Mouse (Mus musculus) telencephalon, adult 2 months (tissue): Measurements from ENCODE around the gene Copz2.
A peak's percentile ranks its signal among the peaks of the same experiment; 100 is the strongest.
"Not testable (repeated sequence)": the region's sequence is repeated elsewhere in the genome, so short reads cannot be mapped to it uniquely, and the experiment has no call there.

Experiments
- DNase-seq: peaks from one replicate; pipeline ENCODE4 v3.0.0-alpha.2; 2011; ENCODE audit warnings: low read depth, low spot score

The Copz2 gene

GRCm38 (mm10) chr11:96849681-96850467 lies at the start of gene Copz2:
Gene Copz2 (plus strand): TSS chr11:96849870.
- no peak for DNase-seq

DNA sequence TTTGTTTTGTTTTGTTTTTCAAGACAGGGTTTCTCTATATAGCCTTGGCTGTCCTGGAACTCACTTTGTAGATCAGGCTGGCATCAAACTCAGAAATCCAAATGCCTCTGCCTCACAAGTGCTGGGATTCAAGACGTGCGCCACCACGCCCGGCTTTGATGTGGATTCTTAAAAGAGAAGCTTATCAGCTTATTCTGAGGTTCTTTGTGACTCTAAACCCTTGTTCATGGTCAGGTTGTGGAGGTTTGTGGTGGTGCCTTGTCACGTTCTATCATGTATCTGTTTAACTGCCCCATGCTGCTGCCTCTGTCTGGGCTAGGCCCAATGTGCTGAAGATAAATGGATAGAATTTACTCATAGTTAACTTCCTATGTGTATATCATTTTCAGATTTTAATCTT lies 44.1 kb upstream of the Copz2 start:
- no peak for DNase-seq

- DNase-seq, result no peak
These were observed 41.6 kb upstream of the Copz2 start for GRCm38 (mm10) chr11:96808066-96808465.

DNA sequence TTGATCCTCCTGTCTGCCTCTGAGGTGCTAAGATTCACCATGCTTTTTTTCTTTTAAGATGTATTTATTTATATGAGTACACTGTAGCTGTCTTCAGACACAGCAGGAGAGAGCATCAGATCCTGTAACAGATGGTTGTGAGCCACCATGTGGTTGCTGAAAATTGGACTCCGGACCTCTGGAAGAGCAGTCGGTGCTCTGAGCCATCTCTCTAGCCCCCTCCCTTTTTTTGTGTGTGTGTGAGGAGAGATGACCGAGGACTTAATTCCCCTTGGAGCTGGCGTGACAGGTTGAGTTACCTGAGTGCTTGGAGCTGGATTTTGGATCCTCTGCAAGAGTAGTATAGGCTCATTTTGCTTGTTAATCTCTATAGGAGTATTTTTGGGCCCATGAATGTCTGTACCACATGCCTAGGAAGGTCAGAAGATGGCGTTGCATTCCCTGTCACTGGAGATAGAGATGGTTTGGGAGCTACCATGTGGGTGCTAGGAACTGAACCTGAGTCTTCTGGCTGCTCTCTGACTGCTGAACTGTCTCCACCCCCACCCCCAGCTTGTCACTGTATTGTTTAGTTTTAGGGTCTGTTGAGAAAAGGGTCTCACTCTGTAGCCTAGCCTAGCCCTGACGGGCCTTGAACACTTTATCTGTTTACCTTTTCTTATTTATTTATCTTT lies 40.0 kb upstream of the Copz2 start:
- no peak for DNase-seq

DNA sequence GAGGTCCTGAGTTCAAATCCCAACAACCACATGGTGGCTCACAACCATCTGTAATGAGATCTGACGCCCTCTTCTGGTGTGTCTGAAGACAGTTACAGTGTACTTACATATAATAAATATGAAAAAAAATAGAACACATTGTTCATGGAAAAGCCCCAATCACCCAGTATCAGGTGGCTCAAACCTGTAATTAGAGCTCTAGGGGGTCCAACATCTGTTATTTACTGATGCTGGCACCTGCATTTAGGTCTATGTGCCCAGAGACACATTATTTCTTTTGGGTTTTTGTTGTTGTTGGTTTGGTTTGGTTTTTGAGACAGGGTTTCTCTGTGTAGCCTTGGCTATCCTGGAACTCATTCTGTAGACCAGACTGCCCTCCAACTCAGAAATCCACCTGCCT lies 38.5 kb upstream of the Copz2 start:
- not testable (repeated sequence) for DNase-seq

DNA sequence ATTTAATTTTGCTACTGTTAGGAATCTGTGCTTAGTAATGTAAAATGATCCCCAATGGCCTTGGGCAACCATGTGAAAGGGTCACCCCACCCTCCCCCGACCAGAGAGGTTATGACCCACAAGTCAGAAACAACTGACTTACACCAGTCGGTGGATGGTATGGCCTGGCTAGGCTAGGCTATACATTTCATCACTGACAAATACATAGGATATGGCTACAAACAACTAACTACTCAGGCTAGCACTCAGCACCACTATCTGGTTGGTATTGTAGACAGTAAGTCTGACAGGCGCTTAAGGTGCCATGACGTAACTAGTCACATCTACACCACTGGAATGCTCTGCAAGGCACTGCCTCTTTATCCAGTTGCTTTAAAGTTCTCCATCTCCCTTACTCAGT lies 36.2 kb upstream of the Copz2 start:
- no peak for DNase-seq

DNA sequence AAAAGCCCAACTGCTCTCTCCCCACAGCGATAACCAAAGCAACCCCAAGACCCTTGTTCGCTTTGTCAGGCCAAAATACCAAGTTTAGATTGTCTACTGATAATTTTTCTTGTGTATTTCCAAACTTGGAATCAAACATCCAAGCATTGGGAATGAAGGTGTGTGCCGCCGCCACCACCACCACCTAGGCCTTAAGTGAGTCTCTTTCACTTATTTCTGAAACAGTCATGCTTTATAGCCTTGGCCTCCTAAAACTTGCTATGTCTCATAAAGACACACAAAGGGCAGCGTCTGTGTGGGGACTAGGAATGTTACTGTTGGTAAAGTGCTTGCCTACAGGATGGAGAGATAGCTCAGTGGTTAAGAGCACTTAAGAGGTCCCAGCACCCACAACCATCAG lies 35.8 kb upstream of the Copz2 start:
- no peak for DNase-seq

GRCm38 (mm10) chr11:96814443-96814842 lies 35.2 kb upstream of the Copz2 start:
- no peak for DNase-seq

DNA sequence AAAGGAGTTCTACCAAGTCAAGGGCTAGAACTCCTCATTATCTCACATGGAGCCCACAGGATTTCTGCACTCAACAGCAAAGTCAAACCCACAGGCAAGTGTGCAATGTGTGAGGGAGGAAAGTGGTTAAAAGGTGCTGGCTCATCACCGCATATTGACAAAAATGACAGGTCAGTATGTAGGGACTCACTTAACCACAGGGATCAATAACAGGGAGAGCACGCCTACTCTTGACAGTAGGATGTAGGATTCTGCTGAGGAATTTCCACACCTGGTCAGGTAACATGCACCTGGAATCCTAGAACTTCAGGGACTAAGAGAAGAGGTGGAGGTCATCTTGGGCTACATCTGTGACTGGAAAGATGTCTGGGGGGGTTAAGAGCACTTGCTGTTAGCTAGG lies 33.8 kb upstream of the Copz2 start:
- DNase-seq, result no peak

DNA sequence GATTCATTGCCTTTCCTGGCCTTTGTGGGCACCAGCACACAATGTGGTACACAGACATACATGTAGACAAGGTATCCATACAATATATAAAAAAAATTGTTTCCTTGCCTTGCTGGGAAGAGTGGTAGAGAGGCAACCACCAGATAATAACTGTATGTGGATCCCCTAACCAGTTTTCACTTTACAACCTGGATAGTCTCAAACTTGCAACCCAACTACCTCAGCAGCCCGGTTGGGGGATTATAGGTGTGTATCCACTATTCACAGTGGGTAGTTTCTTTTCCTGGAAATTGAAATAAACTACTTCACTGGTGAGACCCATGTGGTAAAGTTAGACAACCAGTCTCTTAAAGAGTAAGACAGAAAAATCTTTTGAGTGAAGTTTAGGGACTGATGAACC lies 33.2 kb upstream of the Copz2 start:
- no peak for DNase-seq

GRCm38 (mm10) chr11:96816979-96817378 lies 32.7 kb upstream of the Copz2 start:
- no peak for DNase-seq

DNA sequence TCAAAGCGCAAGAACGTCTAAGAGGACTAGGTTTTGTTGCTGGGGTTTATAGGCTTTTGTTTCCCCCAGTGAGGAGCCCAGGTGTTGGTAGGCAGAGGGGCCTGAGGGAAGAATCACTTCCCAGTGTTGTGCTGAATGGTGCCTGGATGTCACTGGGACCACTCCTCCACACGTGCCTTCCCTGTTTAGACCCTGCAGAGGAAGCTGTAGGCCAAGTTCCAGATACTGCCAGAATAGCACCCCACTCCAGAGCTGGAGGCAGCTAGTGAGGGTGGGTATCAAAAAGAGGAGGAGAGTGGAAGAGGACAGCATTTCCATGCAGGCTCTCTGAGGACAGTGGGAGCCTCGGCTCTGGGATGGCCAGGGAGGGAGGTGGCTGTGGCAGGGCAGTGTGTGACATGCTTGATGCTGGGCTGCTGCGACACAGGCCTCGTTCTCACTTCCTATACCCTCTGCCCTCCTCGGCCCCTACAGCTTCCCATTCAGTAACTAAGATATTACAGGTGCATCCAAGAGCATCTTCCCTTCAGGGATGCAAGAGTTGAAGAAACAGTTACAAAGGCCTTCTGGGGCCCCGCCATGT lies 31.5 kb upstream of the Copz2 start:
- DNase-seq, result no peak

DNA sequence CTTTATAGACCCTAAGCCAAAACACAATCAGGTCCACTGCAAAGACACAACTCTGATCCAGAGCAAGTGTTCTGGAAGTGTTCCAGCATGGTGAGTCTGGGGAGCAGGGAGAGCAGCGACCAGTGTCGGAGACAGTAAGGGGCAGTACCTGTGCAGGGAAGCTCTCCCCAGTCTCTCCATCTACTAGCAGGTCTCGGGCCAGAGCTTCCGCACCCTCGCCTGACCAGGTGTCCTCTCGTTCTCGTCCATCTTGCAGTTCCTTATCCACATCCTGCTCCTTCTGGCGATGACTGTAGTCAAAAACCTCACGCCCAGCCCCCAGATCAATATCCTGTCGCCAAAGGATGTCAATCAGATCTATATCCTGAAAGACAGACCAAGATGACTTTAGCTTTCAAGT lies 27.7 kb upstream of the Copz2 start:
- no peak for DNase-seq

GRCm38 (mm10) chr11:96822675-96823470 lies 26.8 kb upstream of the Copz2 start:
- DNase-seq, result no peak

DNA sequence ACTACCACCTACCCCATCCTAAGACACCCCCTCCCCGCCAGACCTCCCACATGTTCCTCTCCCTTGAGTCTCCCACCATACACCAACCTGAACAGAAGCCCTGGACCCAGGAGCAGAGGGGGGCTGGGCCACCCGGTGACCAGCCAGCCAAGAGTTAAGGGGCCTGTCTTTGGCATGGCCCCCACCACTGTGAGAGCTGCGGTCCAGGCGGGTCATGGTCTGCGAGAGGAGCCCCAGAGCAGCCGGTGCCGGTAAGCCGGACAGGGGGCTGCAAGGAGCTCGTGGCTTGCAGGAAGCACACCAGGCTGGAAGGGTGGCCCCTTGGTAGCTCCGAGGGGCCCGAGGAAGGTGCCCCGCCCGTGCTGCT lies 26.2 kb upstream of the Copz2 start:
- DNase-seq, result no peak

GRCm38 (mm10) chr11:96823880-96824782 lies 25.5 kb upstream of the Copz2 start:
- DNase-seq, result peak; percentile 97

DNA sequence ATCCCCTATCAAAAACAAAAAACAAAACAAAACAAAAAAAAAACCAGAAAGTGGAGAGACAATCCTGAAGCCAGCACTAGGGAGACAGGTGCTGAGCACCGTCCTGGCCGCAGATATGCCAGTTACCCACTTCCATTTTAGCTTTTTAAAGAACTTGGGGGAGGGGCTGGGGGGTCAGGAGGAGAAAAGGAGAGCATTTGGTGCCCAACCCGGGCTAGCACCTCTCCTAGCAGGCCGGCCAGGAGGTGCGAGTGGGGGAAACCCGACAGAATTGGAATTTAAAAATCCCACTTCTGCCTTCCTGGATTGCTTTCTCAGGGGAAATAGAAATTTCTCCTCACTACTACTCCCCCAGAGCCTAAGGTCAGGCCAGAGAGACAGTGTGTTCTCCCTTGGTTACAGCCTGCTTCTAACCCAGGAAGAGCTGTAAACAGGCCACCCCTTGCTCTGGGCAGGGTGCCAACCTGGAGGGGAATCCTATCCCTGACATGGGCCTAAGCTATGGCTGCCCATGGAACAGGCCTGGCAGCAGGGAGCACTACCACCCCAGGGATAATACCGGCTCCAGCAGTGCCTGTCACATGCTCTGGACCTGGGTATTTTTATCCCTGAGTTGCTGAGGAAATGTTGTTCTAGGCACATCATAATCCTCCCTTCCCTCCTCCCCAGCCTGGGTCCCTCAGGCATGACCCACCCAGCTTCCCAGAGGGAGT lies 24.7 kb upstream of the Copz2 start:
- DNase-seq, result no peak

DNA sequence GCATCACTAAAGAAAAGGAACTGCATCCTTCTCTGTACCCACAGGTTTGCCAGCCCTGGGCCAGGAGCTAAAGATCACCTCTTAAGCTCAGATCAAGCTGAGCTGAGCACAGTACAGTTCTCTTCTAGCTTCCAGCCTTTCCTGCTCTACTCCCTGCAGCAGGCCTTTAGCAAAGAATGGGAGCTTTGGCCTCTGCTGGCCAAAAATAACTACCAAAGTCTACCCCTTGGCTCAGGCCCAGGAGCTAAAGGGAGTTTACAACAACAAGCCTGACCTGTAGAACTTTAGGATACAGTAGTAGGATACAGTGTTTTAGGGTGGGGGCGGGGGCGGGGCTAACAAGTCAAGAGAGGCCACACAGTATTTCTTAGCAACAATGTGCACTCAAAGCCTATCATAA lies 23.2 kb upstream of the Copz2 start:
- DNase-seq, result no peak

- DNase-seq, result no peak
These were observed 22.5 kb upstream of the Copz2 start for GRCm38 (mm10) chr11:96827062-96827581.

DNA sequence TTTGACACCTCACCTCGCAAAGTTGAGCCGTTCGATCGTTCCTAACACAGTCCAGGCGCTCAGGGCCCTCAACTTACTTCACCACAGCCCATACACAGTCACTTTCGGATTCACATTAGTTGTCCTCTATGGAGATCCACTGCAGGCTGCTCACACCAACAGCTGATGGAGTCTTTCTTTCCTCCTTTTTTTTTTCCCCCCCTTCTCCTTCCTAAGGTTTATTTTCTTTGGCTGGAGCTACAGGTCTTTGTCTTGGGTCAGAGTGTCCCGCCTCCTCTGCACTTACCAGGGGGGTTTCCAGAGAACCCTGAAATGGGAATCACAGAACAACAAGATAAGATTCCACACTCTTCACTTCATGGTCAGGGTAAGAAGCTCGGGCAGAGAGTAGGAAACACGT lies 21.8 kb upstream of the Copz2 start:
- no peak for DNase-seq
